Mouse (Mus musculus): ENCODE measurements around the gene Ahnak2.

GRCm38 (mm10) chr12:112730808-112731207 lies 71.6 kb downstream of the Ahnak2 start:
- TF ChIP-seq CTCF (IDR thresholded peaks at IDR 0.05; ENCODE audit: extremely low read depth, insufficient read depth, insufficient read length, insufficient replicate concordance) (no peak), POLR2A (IDR thresholded peaks at IDR 0.05; ENCODE audit: low read depth, low read length) (no peak)

All from spleen, adult 2 months (tissue).